Mouse (Mus musculus) stomach, postnatal 0 days (tissue): ENCODE data around the gene Slit1. TPM values are rescaled to one million over a fixed set of nuclear protein-coding genes. Genes with fewer than 3 reads are reported as not detected.

ENCODE experiments used
- ATAC-seq: fragments of 200-750 bp; cut with Nextera tagmentation; 2 replicates; pipeline ENCODE4 v1.8.0; 2017; ENCODE audit not compliant: low FRiP score, low TSS enrichment
- DNase-seq: peaks from one replicate; pipeline ENCODE4 v3.0.0-alpha.2; 2016; ENCODE audit warnings: low spot score
- H3K27ac ChIP-seq: fragments of 300-500 bp; sonication (generic); replicated peaks from 2 replicates; pipeline ENCODE4 v1.5.1; 2014; ENCODE audit warnings: mild to moderate bottlenecking, control low read depth
- H3K27me3 ChIP-seq: fragments of 300-500 bp; sonication (generic); 2 replicates; pipeline ENCODE4 v1.6.1; 2014; ENCODE audit warnings: low read length; ENCODE audit not compliant: control insufficient read depth, insufficient read depth
- H3K36me3 ChIP-seq: fragments of 300-500 bp; sonication (generic); 2 replicates; pipeline ENCODE4 v1.6.1; 2014; ENCODE audit warnings: low read length, mixed read lengths; ENCODE audit not compliant: control insufficient read depth, insufficient read depth
- H3K4me1 ChIP-seq: fragments of 300-500 bp; sonication (generic); replicated peaks from 2 replicates; pipeline ENCODE4 v1.6.1; 2014; ENCODE audit warnings: antibody characterized with exemption; ENCODE audit not compliant: control insufficient read depth, insufficient read depth
- H3K4me2 ChIP-seq: fragments of 300-500 bp; sonication (generic); replicated peaks from 2 replicates; pipeline ENCODE4 v1.6.1; 2014; ENCODE audit warnings: low read depth, mild to moderate bottlenecking, control low read depth, moderate library complexity
- H3K4me3 ChIP-seq: fragments of 300-500 bp; sonication (generic); 2 replicates; pipeline ENCODE4 v1.5.1; 2014; ENCODE audit warnings: low read depth, low read length, control low read depth
- H3K9ac ChIP-seq: fragments of 300-500 bp; sonication (generic); 2 replicates; pipeline ENCODE4 v1.6.1; 2014; ENCODE audit warnings: mild to moderate bottlenecking, low read length, control low read depth, mixed read lengths
- H3K9me3 ChIP-seq: fragments of 300-500 bp; sonication (generic); 2 replicates; pipeline ENCODE4 v1.6.1; 2016; ENCODE audit warnings: low read length; ENCODE audit not compliant: control insufficient read depth
- CTCF ChIP-seq: IDR thresholded peaks from 2 replicates; pipeline ENCODE4 v1.5.1; 2016; ENCODE audit warnings: antibody characterized with exemption, low read depth, mild to moderate bottlenecking, moderate library complexity
- EP300 ChIP-seq: optimal IDR thresholded peaks from 2 replicates; pipeline ENCODE3; 2016; ENCODE audit warnings: antibody characterized with exemption
- WGBS: fragments of 180-500 bp; shearing (Covaris S2); extraction: QIAGEN DNeasy Blood & Tissue Kit; methylation state at CpG from one replicate; pipeline ENCODE4 v1.1.7; 2014; 5-methylcytosine and 5-hydroxymethylcytosine counted together
- polyA plus RNA-seq: library from polyadenylated mRNA; unstranded; fragments of >200 nt; fragmentation: Nextera tagmentation; extraction: Ambion mirVana; gene quantifications from 2 replicates; pipeline ENCODE4 v1.2.1, GENCODE M21; 2015

Gene Slit1
- polyA plus RNA-seq, 1 experiment from 2014 or later, result 0.28 TPM

- no peak for ATAC-seq
- DNase-seq, result no peak
- Histone ChIP-seq H3K4me3 (no peak overlapping the region), H3K9ac (no peak overlapping the region), H3K4me2 (no peak overlapping the region), H3K36me3 (no peaks in the 10 kb centered on the region), H3K9me3 (no peaks in the 10 kb centered on the region), H3K4me1 (no peaks in the 10 kb centered on the region), H3K27ac (no peak overlapping the region), H3K27me3 (no peaks in the 10 kb centered on the region)
- TF ChIP-seq CTCF, result no peak
- no peak for TF ChIP-seq EP300
- WGBS, result 73% methylated on average over 10 of the region's 10 CpGs
Measured at GRCm38 (mm10) chr19:41634099-41634498, 109.4 kb downstream of the Slit1 start.

- no peak overlapping the region for H3K4me3 ChIP-seq
- H3K27ac ChIP-seq, result no peak overlapping the region
- peak; percentile 82 for TF ChIP-seq CTCF
- no peak for TF ChIP-seq EP300
- H3K4me2 ChIP-seq, result no peak overlapping the region
- H3K4me1 ChIP-seq, result no peaks in the 10 kb centered on the region
- H3K9me3 ChIP-seq, result 0 out of 2 replicates have a peak, but pooled peaks cover 3% of the 10 kb centered on the region
- ATAC-seq, result peak; percentile 36; the same call in 1 of the 2 replicates
- no peak overlapping the region for H3K9ac ChIP-seq
- H3K36me3 ChIP-seq, result no peaks in the 10 kb centered on the region
- DNase-seq, result peak; percentile 44
- H3K27me3 ChIP-seq, result no peaks in the 10 kb centered on the region
- WGBS, result 48% methylated on average over 5 of the region's 5 CpGs
Measured at GRCm38 (mm10) chr19:41629532-41629931, 113.9 kb downstream of the Slit1 start.

- no peak overlapping the region for H3K4me3 ChIP-seq
- WGBS, result 66% methylated on average over 11 of the region's 11 CpGs
- no peak overlapping the region for H3K27ac ChIP-seq
- no peaks in the 10 kb centered on the region for H3K4me1 ChIP-seq
- no peak for ATAC-seq
- H3K36me3 ChIP-seq, result no peaks in the 10 kb centered on the region
- TF ChIP-seq EP300 (no peak), CTCF (no peak)
- H3K4me2 ChIP-seq, result no peak overlapping the region
- no peaks in the 10 kb centered on the region for H3K27me3 ChIP-seq
- H3K9ac ChIP-seq, result no peak overlapping the region
- H3K9me3 ChIP-seq, result 0 out of 2 replicates have a peak, but pooled peaks cover 3% of the 10 kb centered on the region
- peak; percentile 29 for DNase-seq
Measured at GRCm38 (mm10) chr19:41628970-41629369, 114.5 kb downstream of the Slit1 start.

GRCm38 (mm10) chr19:41620366-41621092 is 122.9 kb downstream of the Slit1 start:
- TF ChIP-seq CTCF, result no peak
- no peak overlapping the region for H3K9ac ChIP-seq
- H3K9me3 ChIP-seq, result 0 out of 2 replicates have a peak, but pooled peaks cover 3% of the 10 kb centered on the region
- H3K4me1 ChIP-seq, result no peaks in the 10 kb centered on the region
- DNase-seq (no peak), ATAC-seq (no peak)
- H3K4me3 ChIP-seq, result no peak overlapping the region
- H3K36me3 ChIP-seq, result no peaks in the 10 kb centered on the region
- H3K27me3 ChIP-seq, result no peaks in the 10 kb centered on the region
- H3K27ac ChIP-seq, result no peak overlapping the region
- WGBS, result 64% methylated on average over 14 of the region's 14 CpGs
- H3K4me2 ChIP-seq, result no peak overlapping the region

- Histone ChIP-seq H3K27ac (no peak overlapping the region), H3K9me3 (no peaks in the 10 kb centered on the region), H3K36me3 (no peaks in the 10 kb centered on the region), H3K4me2 (no peak overlapping the region), H3K9ac (no peak overlapping the region), H3K4me1 (no peaks in the 10 kb centered on the region), H3K27me3 (no peaks in the 10 kb centered on the region), H3K4me3 (no peak overlapping the region)
- DNase-seq (no peak), ATAC-seq (no peak)
- no peak for TF ChIP-seq CTCF
- TF ChIP-seq EP300, result no peak
- WGBS, result 67% methylated on average over 19 of the region's 19 CpGs
Measured at GRCm38 (mm10) chr19:41618771-41619385, 124.6 kb downstream of the Slit1 start.

GRCm38 (mm10) chr19:41618153-41618657 is 125.3 kb downstream of the Slit1 start:
- WGBS, result 54% methylated on average over 6 of the region's 6 CpGs
- DNase-seq (no peak), ATAC-seq (no peak)
- no peaks in the 10 kb centered on the region for H3K27me3 ChIP-seq
- H3K9ac ChIP-seq, result no peak overlapping the region
- H3K4me3 ChIP-seq, result no peak overlapping the region
- no peak overlapping the region for H3K27ac ChIP-seq
- no peak overlapping the region for H3K4me2 ChIP-seq
- TF ChIP-seq CTCF (no peak), EP300 (no peak)
- no peaks in the 10 kb centered on the region for H3K36me3 ChIP-seq
- no peaks in the 10 kb centered on the region for H3K4me1 ChIP-seq
- no peaks in the 10 kb centered on the region for H3K9me3 ChIP-seq
